Mouse (Mus musculus) thymus, adult 2 months (tissue): Measurements from ENCODE around the gene Vipr1.

Source experiments
- CTCF ChIP-seq: fragments of 200-500 bp; IDR thresholded peaks from 2 replicates; pipeline ENCODE4 v1.5.1; 2012; ENCODE audit warnings: mild to moderate bottlenecking, control low read depth, low read length, moderate library complexity, borderline replicate concordance; ENCODE audit not compliant: control insufficient read depth, poor library complexity, insufficient read depth; ENCODE audit errors: extremely low read depth
- POLR2A ChIP-seq: fragments of 200-500 bp; IDR thresholded peaks from 2 replicates; pipeline ENCODE4 v1.6.1; 2012; ENCODE audit warnings: mild to moderate bottlenecking, low read length, control low read depth, moderate library complexity; ENCODE audit not compliant: control insufficient read depth, poor library complexity, insufficient read depth; ENCODE audit errors: extremely low read depth

DNA sequence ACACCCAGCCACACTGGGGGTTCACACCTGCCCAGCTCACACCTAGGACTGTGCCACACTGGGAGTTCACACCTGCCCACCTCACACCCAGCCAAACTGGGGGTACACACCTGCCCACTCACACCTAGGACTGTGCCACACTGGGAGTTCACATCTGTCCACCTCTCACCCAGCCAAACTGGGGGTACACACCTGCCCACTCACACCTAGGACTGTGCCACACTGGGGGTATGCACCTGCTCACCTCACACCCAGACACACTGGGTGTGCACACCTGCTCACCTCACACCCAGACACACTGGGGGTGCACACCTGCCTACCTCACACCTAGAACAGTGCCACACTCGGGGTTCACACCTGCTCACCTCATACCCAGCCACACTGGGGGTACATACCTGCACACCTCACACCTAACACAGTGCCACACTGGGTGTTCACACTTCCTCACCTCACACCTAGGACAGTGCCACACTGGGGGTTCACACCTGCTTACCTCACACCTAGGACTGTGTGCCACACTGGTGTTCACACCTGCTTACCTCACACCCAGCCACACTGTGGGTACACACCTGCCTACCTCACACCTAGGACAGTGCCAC, 35.9 kb upstream of the Vipr1 start:
- no peak for TF ChIP-seq CTCF
- no peak for TF ChIP-seq POLR2A
